Mouse (Mus musculus) layer of hippocampus, adult 11-12 months (tissue): ENCODE results near the gene Pus7l.

ENCODE experiments used
- DNase-seq: peaks from one replicate; pipeline ENCODE4 v3.0.0; 2022; ENCODE audit warnings: low spot score

Gene Pus7l

GRCm38 (mm10) chr15:94477287-94477686, 66.1 kb downstream of the Pus7l start:
- no peak for DNase-seq

- no peak for DNase-seq
Measured at GRCm38 (mm10) chr15:94475975-94476374, 67.4 kb downstream of the Pus7l start.
